Mouse (Mus musculus): ENCODE results near the gene Tnk1.

The Tnk1 gene

DNA sequence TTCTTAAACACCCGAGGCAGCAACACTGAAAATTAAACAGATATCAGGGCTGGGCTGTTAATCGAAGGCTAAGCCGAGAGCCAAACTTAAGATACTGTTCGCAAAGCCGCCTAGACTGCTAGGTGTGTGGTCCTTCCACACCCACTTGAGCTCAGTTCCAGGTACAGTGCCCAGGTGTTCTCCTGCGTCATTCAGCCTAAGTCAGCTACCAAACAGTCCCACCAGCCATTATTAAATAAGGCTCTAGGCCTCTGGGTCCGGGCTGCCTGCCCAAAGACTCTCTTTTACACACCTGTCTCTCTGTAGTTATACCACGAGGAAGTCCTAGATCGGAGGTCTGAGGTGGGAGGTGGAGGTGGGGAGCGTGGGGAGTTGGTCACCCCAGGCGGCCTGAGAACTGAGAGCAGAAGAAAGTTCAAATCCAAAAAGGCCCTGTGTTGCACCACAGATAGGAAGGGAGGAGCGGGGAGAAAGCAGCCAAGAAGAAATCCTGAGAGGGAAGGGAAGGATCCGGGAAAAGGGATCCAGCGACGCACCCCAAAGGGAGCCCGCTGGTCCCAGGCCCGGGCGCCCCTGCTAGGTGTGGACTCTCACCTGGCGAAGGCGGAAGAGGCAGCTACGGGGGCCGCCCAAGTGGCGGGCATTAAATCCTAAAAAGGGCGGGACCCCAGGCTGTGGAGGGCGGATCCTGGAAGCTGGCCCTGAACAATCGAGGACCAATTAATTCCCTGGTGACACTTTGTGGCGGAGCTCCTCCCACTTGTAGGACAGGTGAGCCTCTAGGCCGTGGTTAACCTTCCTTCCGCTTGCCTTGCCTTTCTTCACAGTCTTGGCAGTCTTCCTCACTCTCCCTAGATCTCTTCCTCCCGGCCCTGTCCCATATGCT lies at the start of gene Tnk1:
Gene Tnk1, minus strand, starts transcription at position 618 of the 886 bp plus-strand sequence.
- DNase-seq: peak; percentile 49

- DNase-seq: no peak
These were observed 45.8 kb upstream of the Tnk1 start for GRCm38 (mm10) chr11:69904311-69904710.

- DNase-seq: no peak
These were observed 44.4 kb upstream of the Tnk1 start for GRCm38 (mm10) chr11:69902972-69903371.

- no peak for DNase-seq
These were observed 43.5 kb upstream of the Tnk1 start for GRCm38 (mm10) chr11:69901993-69902392.

- peak; percentile 90 for DNase-seq
These were observed 42.9 kb upstream of the Tnk1 start for GRCm38 (mm10) chr11:69901406-69901846.

- DNase-seq: peak; percentile 91
These were observed 42.2 kb upstream of the Tnk1 start, which contains the start of the genes 2810408A11Rik and Neurl4 for GRCm38 (mm10) chr11:69900471-69901405. TSS of gene 2810408A11Rik (minus strand) at chr11:69900987. TSS of gene Neurl4 (plus strand) at chr11:69901072.

- no peak for DNase-seq
These were observed 41.3 kb upstream of the Tnk1 start for GRCm38 (mm10) chr11:69899870-69900269.

DNA sequence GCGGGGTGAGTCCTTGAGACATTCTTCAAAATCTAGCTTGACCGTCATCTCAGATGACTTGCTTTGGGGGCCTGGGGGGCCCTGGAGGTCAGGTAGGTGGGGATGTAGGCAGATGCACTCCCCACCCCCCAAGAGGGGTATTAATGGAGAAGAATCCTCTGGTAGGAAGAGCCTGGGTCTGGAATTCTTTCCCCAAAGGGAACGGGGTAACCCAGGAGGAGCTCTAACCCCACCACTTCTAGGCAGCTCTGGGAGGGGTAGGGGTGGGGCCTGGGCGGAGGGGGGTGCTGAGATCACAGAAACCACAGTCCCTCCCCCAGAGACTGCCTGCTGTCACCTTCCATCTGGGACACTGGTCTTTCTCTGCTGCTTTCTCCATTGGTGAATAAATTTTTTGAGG lies 36.8 kb upstream of the Tnk1 start, which contains the start of gene Acap1:
Gene Acap1, minus strand, starts transcription at position 249 of the 400 bp plus-strand sequence.
- no peak for DNase-seq

DNA sequence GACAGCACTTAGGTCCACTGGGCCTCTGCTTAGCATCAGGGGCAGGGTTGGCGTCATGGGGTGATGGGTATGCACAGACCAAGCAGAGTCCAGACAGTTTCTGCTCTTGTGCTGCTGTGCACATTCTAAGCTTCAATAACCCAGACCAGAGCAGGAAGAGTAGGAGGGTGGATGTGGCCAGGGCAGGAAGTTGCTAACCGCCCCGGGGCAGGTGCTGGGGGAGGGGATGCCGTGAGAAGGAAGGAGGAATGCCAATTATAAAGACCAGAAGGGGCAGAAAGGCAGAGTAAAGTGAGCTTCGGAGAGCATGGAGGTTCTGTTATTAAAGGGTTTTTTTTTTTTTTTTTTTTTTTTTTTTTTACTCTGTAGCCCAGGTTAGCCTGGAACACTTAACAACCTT lies 36.1 kb upstream of the Tnk1 start:
- DNase-seq: no peak

DNA sequence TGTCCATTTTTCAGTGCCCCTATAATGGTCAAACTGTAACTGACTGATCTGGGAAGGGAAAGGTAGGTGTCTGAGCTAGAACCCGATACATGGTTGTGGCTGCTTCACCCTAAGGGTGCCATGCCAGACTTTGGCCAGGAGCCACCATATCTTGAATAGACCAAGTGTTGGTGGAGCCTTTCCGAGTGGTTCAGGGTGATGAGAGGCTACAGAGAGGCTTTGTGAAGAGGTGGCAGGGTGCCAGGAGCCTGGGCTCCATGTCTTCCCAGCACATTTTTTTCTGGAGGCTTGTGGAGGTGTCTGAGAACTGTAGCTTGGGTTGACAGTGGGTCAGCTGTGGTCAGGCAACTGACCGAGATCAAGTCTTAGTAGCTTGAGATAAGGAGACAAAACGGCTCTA lies 33.0 kb upstream of the Tnk1 start:
- peak; percentile 25 for DNase-seq

GRCm38 (mm10) chr11:69886907-69887635 lies 28.5 kb upstream of the Tnk1 start:
- no peak for DNase-seq

GRCm38 (mm10) chr11:69884663-69885062 lies 26.1 kb upstream of the Tnk1 start:
- no peak for DNase-seq

- no peak for DNase-seq
These were observed 25.7 kb upstream of the Tnk1 start for GRCm38 (mm10) chr11:69884240-69884639.

- DNase-seq: no peak
These were observed 25.1 kb upstream of the Tnk1 start for GRCm38 (mm10) chr11:69883527-69884151.

DNA sequence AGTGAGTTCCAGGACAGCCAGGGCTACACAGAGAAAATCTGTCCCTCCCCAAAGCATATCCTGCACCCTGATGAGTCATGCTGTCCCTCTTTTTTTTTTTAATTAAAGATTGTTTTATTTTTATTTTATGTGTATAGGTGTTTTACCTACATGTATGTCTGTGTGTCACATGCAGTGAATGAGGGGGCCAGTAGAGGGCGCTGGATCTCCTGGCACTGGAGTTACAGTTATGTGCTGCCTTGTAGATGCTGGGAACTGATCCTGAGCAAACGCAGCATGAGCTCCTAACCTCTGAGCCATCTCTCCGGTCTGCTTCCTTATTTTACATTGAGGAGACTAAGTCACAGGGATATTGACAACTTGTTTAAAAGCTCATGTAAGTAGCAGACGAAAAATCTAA lies 24.5 kb upstream of the Tnk1 start:
- DNase-seq: peak; percentile 58

DNA sequence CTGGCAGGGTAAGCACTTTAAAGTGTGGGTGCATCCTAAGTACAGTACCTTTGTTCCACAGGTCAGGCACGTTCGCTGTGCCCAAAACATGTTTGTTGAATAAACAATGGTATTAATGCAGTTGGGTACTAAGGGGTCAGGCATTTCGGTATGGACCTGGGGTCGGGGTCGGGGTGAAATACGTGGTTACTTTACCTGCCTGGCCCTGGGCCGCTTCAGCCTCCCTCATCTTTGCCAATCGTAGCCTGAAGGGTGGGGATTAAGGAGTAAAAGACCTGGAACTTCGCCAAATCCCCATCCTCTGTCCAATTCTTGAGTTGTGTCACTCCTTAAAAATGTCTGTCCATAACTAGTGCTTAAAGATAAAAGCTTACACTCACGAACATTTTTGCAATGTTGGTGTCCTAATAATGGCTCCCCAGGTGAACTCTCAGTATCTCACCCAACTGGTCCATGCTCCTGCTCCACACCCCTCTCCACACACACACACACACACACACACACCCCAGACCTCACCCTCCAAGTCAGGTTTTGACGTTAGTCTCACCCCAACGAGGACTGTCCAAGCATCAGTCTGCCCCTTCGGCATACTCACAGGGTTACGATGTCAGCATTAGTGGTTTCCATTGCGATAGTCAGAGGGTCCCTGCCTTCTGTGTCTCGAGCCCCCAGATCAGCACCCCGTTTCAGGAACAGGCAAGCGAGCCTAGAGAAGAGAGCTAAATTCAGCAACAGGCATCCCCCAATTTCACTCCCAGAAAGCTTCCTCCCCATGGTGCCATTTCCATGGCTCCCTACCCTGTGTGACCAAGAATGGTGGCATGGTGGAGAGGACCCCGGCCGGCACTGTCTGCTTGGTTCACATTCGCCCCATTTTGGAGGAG lies 23.5 kb upstream of the Tnk1 start:
- DNase-seq: no peak

- peak; percentile 93 for DNase-seq
These were observed 22.5 kb upstream of the Tnk1 start, which contains the start of gene Kctd11 for GRCm38 (mm10) chr11:69880853-69881603. TSS of gene Kctd11 (minus strand) at chr11:69881406.

GRCm38 (mm10) chr11:69880506-69880852 lies 21.9 kb upstream of the Tnk1 start:
- DNase-seq: peak; percentile 78

DNA sequence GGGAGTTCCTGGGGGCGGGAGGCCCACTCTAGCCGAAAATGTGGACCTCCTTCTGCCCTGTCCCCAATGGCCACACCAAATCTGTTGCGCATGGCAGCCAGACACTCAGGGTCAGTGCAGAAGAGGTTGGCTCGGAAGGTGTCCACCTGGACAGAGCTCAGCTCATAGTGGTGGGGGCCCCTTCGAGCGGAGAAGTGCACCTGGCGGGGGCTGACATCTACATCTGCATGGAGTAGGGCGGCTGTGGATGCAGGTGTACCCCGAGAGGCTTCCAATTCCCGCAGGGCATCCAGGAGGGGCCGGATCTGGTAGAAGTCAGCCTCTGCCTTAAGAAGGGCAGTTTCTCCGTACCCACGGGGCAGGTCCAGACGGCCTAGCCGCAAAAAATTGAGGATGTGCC lies 21.2 kb upstream of the Tnk1 start:
- DNase-seq: no peak

GRCm38 (mm10) chr11:69878952-69879351 lies 20.4 kb upstream of the Tnk1 start:
- DNase-seq: no peak

All from lung, postnatal 14 days (tissue).